Mouse (Mus musculus) stomach, postnatal 0 days (tissue): ENCODE measurements at regions not wholly inside any gene's neighbourhood (a gene's known extent, or its start where the extent isn't known, plus 50 kb on each side); places are given as distances from the start of the nearest gene placed in this dataset.

Experiments used
- ATAC-seq: fragments of 200-750 bp; cut with Nextera tagmentation; 2 replicates; pipeline ENCODE4 v1.8.0; 2017; ENCODE audit not compliant: low FRiP score, low TSS enrichment
- DNase-seq: peaks from one replicate; pipeline ENCODE4 v3.0.0-alpha.2; 2016; ENCODE audit warnings: low spot score
- H3K27ac ChIP-seq: fragments of 300-500 bp; sonication (generic); replicated peaks from 2 replicates; pipeline ENCODE4 v1.5.1; 2014; ENCODE audit warnings: mild to moderate bottlenecking, control low read depth
- H3K27me3 ChIP-seq: fragments of 300-500 bp; sonication (generic); 2 replicates; pipeline ENCODE4 v1.6.1; 2014; ENCODE audit warnings: low read length; ENCODE audit not compliant: control insufficient read depth, insufficient read depth
- H3K36me3 ChIP-seq: fragments of 300-500 bp; sonication (generic); 2 replicates; pipeline ENCODE4 v1.6.1; 2014; ENCODE audit warnings: low read length, mixed read lengths; ENCODE audit not compliant: control insufficient read depth, insufficient read depth
- H3K4me1 ChIP-seq: fragments of 300-500 bp; sonication (generic); replicated peaks from 2 replicates; pipeline ENCODE4 v1.6.1; 2014; ENCODE audit warnings: antibody characterized with exemption; ENCODE audit not compliant: control insufficient read depth, insufficient read depth
- H3K4me2 ChIP-seq: fragments of 300-500 bp; sonication (generic); replicated peaks from 2 replicates; pipeline ENCODE4 v1.6.1; 2014; ENCODE audit warnings: low read depth, mild to moderate bottlenecking, control low read depth, moderate library complexity
- H3K4me3 ChIP-seq: fragments of 300-500 bp; sonication (generic); 2 replicates; pipeline ENCODE4 v1.5.1; 2014; ENCODE audit warnings: low read depth, low read length, control low read depth
- H3K9ac ChIP-seq: fragments of 300-500 bp; sonication (generic); 2 replicates; pipeline ENCODE4 v1.6.1; 2014; ENCODE audit warnings: mild to moderate bottlenecking, low read length, control low read depth, mixed read lengths
- H3K9me3 ChIP-seq: fragments of 300-500 bp; sonication (generic); 2 replicates; pipeline ENCODE4 v1.6.1; 2016; ENCODE audit warnings: low read length; ENCODE audit not compliant: control insufficient read depth
- CTCF ChIP-seq: IDR thresholded peaks from 2 replicates; pipeline ENCODE4 v1.5.1; 2016; ENCODE audit warnings: antibody characterized with exemption, low read depth, mild to moderate bottlenecking, moderate library complexity
- EP300 ChIP-seq: optimal IDR thresholded peaks from 2 replicates; pipeline ENCODE3; 2016; ENCODE audit warnings: antibody characterized with exemption
- WGBS: fragments of 180-500 bp; shearing (Covaris S2); extraction: QIAGEN DNeasy Blood & Tissue Kit; methylation state at CpG from one replicate; pipeline ENCODE4 v1.1.7; 2014; 5-methylcytosine and 5-hydroxymethylcytosine counted together

GRCm38 (mm10) chr15:97471476-97471875 is 224.4 kb upstream of the Amigo2 start:
- no peak for TF ChIP-seq CTCF
- TF ChIP-seq EP300 = no peak
- Histone ChIP-seq H3K9me3 (no peaks in the 10 kb centered on the region), H3K4me3 (no peak overlapping the region), H3K4me2 (no peak overlapping the region), H3K4me1 (no peaks in the 10 kb centered on the region), H3K27ac (no peak overlapping the region), H3K27me3 (no peaks in the 10 kb centered on the region), H3K9ac (no peak overlapping the region), H3K36me3 (no peaks in the 10 kb centered on the region)
- DNase-seq = no peak
- 67% methylated on average over 4 of the region's 4 CpGs for WGBS
- ATAC-seq = no peak

GRCm38 (mm10) chr15:97469684-97470344 is 222.7 kb upstream of the Amigo2 start:
- no peaks in the 10 kb centered on the region for H3K27me3 ChIP-seq
- no peaks in the 10 kb centered on the region for H3K36me3 ChIP-seq
- no peak overlapping the region for H3K4me3 ChIP-seq
- no peak overlapping the region for H3K9ac ChIP-seq
- 67% methylated on average over 19 of the region's 19 CpGs for WGBS
- ATAC-seq (no peak), DNase-seq (no peak)
- no peak overlapping the region for H3K4me2 ChIP-seq
- H3K27ac ChIP-seq = no peak overlapping the region
- H3K9me3 ChIP-seq = no peaks in the 10 kb centered on the region
- no peaks in the 10 kb centered on the region for H3K4me1 ChIP-seq
- TF ChIP-seq CTCF (no peak), EP300 (no peak)

GRCm38 (mm10) chr15:97468732-97469683 is 221.9 kb upstream of the Amigo2 start:
- 73% methylated on average over 23 of the region's 23 CpGs for WGBS
- Histone ChIP-seq H3K27me3 (no peaks in the 10 kb centered on the region), H3K4me3 (no peak overlapping the region), H3K4me2 (no peak overlapping the region), H3K9me3 (no peaks in the 10 kb centered on the region), H3K9ac (no peak overlapping the region), H3K27ac (no peak overlapping the region), H3K4me1 (no peaks in the 10 kb centered on the region), H3K36me3 (no peaks in the 10 kb centered on the region)
- no peak for ATAC-seq
- TF ChIP-seq CTCF = no peak
- no peak for TF ChIP-seq EP300
- no peak for DNase-seq

GRCm38 (mm10) chr15:97467781-97468485 is 220.8 kb upstream of the Amigo2 start:
- no peak overlapping the region for H3K4me3 ChIP-seq
- DNase-seq = no peak
- no peaks in the 10 kb centered on the region for H3K4me1 ChIP-seq
- ATAC-seq = no peak
- TF ChIP-seq CTCF (no peak), EP300 (no peak)
- H3K4me2 ChIP-seq = no peak overlapping the region
- no peak overlapping the region for H3K27ac ChIP-seq
- 54% methylated on average over 18 of the region's 18 CpGs for WGBS
- no peak overlapping the region for H3K9ac ChIP-seq
- no peaks in the 10 kb centered on the region for H3K9me3 ChIP-seq
- H3K27me3 ChIP-seq = no peaks in the 10 kb centered on the region
- no peaks in the 10 kb centered on the region for H3K36me3 ChIP-seq

GRCm38 (mm10) chr15:97466906-97467465 is 219.9 kb upstream of the Amigo2 start:
- Histone ChIP-seq H3K4me1 (no peaks in the 10 kb centered on the region), H3K4me3 (no peak overlapping the region), H3K27me3 (no peaks in the 10 kb centered on the region), H3K9ac (no peak overlapping the region), H3K27ac (no peak overlapping the region), H3K36me3 (no peaks in the 10 kb centered on the region), H3K9me3 (no peaks in the 10 kb centered on the region), H3K4me2 (no peak overlapping the region)
- no peak for DNase-seq
- TF ChIP-seq EP300 (no peak), CTCF (no peak)
- no peak for ATAC-seq
- 85% methylated on average over 10 of the region's 10 CpGs for WGBS
